Mouse (Mus musculus): ENCODE data around the gene Tmem145.

GRCm38 (mm10) chr7:25288721-25289120, 17.2 kb upstream of the Tmem145 start:
- TF ChIP-seq CTCF (IDR thresholded peaks at IDR 0.05; ENCODE audit: low read depth): no peak
- TF ChIP-seq EP300 (IDR thresholded peaks at IDR 0.05; ENCODE audit: low read depth): no peak
